Mouse (Mus musculus) C2C12 (cell line): ENCODE data around the gene Eif3c.

Experiments used
- CTCF ChIP-seq: IDR thresholded peaks from one replicate; pipeline ENCODE4 v1.5.1; 2011; ENCODE audit not compliant: control insufficient read depth, insufficient read depth, insufficient read length
- MAX ChIP-seq: IDR thresholded peaks from one replicate; pipeline ENCODE4 v1.6.1; 2011; ENCODE audit warnings: mild to moderate bottlenecking, control low read depth

- no peak for TF ChIP-seq CTCF
- TF ChIP-seq MAX = no peak
These were observed 40.4 kb upstream of the Eif3c start for GRCm38 (mm10) chr7:126606611-126607010.
